Mouse (Mus musculus) liver, embryonic 12.5 days (tissue): ENCODE results near the gene Fscn1. TPM values are rescaled to one million over a fixed set of nuclear protein-coding genes. Genes with fewer than 3 reads are reported as not detected.

Experiments
- ATAC-seq: fragments of 200-750 bp; cut with Nextera tagmentation; 2 replicates; pipeline ENCODE4 v1.8.0; 2017; ENCODE audit warnings: moderate number of reproducible peaks, mild to moderate bottlenecking, moderate library complexity
- H3K27ac ChIP-seq: fragments of 300-500 bp; sonication (generic); 2 replicates; pipeline ENCODE4 v1.5.1; 2016; ENCODE audit warnings: mild to moderate bottlenecking
- H3K27me3 ChIP-seq: fragments of 300-500 bp; sonication (generic); replicated peaks from 2 replicates; pipeline ENCODE4 v1.6.1; 2016; ENCODE audit warnings: mild to moderate bottlenecking, moderate library complexity
- H3K36me3 ChIP-seq: fragments of 300-500 bp; sonication (generic); 2 replicates; pipeline ENCODE4 v1.6.1; 2016; ENCODE audit warnings: mild to moderate bottlenecking, moderate library complexity
- H3K4me1 ChIP-seq: fragments of 300-500 bp; sonication (generic); 2 replicates; pipeline ENCODE4 v1.6.1; 2016
- H3K4me2 ChIP-seq: fragments of 300-500 bp; sonication (generic); 2 replicates; pipeline ENCODE4 v1.6.1; 2016; ENCODE audit warnings: mild to moderate bottlenecking, moderate library complexity
- H3K4me3 ChIP-seq: fragments of 300-500 bp; sonication (generic); 2 replicates; pipeline ENCODE4 v1.5.1; 2016; ENCODE audit warnings: mild to moderate bottlenecking, moderate library complexity
- H3K9ac ChIP-seq: fragments of 300-500 bp; sonication (generic); 2 replicates; pipeline ENCODE4 v1.6.1; 2016; ENCODE audit warnings: mild to moderate bottlenecking, moderate library complexity
- H3K9me3 ChIP-seq: fragments of 300-500 bp; sonication (generic); replicated peaks from 2 replicates; pipeline ENCODE4 v1.6.1; 2016; ENCODE audit warnings: mild to moderate bottlenecking, moderate library complexity
- WGBS: fragments of 180-500 bp; shearing (Covaris S2); methylation state at CpG from one replicate; pipeline ENCODE4 v1.1.7; 2016; ENCODE audit not compliant: insufficient replicate concordance; 5-methylcytosine and 5-hydroxymethylcytosine counted together
- polyA plus RNA-seq: library from polyadenylated mRNA; unstranded; fragments of >200 nt; fragmentation: Nextera tagmentation; extraction: Ambion mirVana; gene quantifications from 2 replicates; pipeline ENCODE4 v1.2.1, GENCODE M21; 2016

The Fscn1 gene
- polyA plus RNA-seq, 1 experiment from 2014 or later = 69.1 TPM

DNA sequence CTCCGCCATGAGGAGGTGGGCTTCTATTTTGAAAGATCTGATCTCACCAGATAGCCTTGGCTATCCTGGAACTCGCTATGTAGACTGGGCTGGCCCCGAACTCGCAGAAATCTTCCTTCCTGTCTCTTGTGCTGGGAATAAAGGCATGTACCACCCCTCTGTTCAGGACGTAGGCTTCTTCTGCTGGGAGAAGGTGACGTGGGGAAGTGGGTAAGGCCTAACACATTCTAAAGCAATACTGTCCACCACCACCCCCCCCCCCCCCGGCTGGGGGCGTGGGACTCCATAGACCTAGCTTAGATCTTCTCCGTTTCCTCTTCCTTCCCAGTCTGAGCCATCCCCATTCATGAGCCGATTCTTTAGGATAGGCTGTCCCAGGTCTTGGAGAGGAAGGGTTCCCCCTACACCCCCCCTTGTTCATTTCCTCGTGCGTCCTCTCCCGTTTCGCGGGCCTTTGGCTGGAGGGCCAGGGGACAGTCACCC, 1.3 kb downstream of the Fscn1 start:
- Histone ChIP-seq H3K36me3 (peaks cover 3% of the 10 kb centered on the region; the same call in 1 of the 2 replicates), H3K9me3 (no peaks in the 10 kb centered on the region), H3K4me1 (peaks cover 48% of the 10 kb centered on the region), H3K27me3 (peaks cover 82% of the 10 kb centered on the region), H3K9ac (peak overlapping the region; percentile 68), H3K4me2 (peak overlapping the region; percentile 68), H3K27ac (peak overlapping the region; percentile 89), H3K4me3 (peak overlapping the region; percentile 60)
- 1% methylated on average over 14 of the region's 15 CpGs for WGBS
- peak; percentile 32 for ATAC-seq

DNA sequence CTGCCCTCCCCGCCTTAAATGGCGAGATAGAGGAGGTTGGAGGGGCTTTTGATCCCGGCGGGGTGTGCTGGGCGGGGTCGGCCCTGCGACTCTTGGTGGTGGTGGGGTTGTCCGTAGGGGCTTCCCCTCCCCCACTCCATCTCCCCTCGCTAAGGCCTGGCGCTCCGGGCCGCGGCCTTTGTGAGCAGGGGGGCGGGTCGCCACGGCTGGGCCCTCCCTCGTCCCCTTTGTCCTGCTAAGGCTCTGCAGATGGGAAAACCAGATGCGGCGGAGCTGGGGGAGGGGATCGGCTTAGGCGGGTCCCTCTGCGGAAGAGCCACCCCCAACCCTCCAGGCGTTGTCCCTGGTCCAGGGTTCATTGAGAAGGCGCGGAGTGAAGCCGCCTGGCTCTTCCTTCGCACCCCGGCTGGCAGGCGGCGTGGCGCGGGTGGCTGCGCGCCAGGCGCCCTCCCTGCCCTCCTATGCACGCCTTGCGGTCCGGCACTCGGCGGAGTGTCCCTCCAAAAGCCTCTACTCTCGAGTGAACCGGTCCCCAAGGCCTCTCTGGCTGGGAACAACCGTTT, 1.8 kb downstream of the Fscn1 start:
- Histone ChIP-seq H3K27me3 (peaks cover 78% of the 10 kb centered on the region), H3K27ac (peak overlapping the region; percentile 89), H3K36me3 (peaks cover 3% of the 10 kb centered on the region; the same call in 1 of the 2 replicates), H3K9ac (peak overlapping the region; percentile 65), H3K4me3 (peak overlapping the region; percentile 60), H3K4me1 (peaks cover 48% of the 10 kb centered on the region), H3K4me2 (peak overlapping the region; percentile 68), H3K9me3 (no peaks in the 10 kb centered on the region)
- peak; percentile 56 for ATAC-seq
- 1% methylated on average over 43 of the region's 43 CpGs for WGBS

GRCm38 (mm10) chr5:142962444-142962961, 2.4 kb downstream of the Fscn1 start:
- Histone ChIP-seq H3K4me3 (peak overlapping the region; percentile 60), H3K27me3 (peaks cover 73% of the 10 kb centered on the region), H3K27ac (peak overlapping the region; percentile 89), H3K36me3 (peaks cover 3% of the 10 kb centered on the region; the same call in 1 of the 2 replicates), H3K4me1 (peaks cover 48% of the 10 kb centered on the region), H3K4me2 (peak overlapping the region; percentile 68), H3K9me3 (no peaks in the 10 kb centered on the region), H3K9ac (peak overlapping the region; percentile 65)
- WGBS = 24% methylated on average over 11 of the region's 11 CpGs
- peak; percentile 14; the same call in 1 of the 2 replicates for ATAC-seq

DNA sequence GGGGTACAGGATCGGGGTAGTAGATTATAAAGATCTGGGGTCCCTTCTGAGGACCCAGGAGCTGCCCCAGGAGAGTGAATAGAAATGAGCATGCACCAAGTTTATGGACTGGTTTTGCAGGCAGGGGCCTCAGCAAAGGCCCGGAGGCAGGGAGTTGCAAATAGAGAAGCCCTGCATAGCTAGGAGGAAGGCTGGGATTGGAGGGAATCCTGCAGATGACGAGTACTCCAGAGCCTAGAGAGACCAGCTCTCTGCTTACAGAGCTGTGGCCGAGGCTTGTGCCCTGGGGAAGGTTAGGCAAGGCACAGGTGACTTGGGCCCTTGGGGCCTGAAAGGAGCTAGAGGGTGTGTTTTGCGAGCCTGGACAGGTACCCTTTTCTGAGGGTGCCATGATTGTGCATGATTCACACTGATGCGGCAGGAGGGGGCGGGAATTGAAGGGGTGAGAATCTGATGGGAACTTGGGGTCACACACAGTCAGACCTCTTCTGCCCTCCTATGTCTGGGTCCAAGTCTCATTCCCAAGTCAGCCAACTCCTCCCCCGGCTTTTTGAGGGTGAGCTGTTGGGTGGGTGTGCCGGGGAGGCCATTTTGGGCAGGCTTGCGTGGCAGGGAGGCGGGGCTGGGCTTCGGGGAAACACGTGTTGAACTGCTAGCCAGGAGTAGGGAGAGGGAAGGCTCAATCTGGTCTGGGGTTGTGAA, 3.0 kb downstream of the Fscn1 start:
- no peaks in the 10 kb centered on the region for H3K9me3 ChIP-seq
- H3K27me3 ChIP-seq = peaks cover 67% of the 10 kb centered on the region
- peaks cover 48% of the 10 kb centered on the region for H3K4me1 ChIP-seq
- H3K36me3 ChIP-seq = peaks cover 6% of the 10 kb centered on the region; the same call in 1 of the 2 replicates
- H3K4me2 ChIP-seq = peak overlapping the region; percentile 68
- ATAC-seq = peak; percentile 9; the same call in 1 of the 2 replicates
- H3K4me3 ChIP-seq = peak overlapping the region; percentile 60
- H3K9ac ChIP-seq = 0 out of 2 replicates have a peak overlapping the region, but pooled peaks have one; percentile 65
- WGBS = 28% methylated on average over 13 of the region's 13 CpGs
- peak overlapping the region; percentile 89 for H3K27ac ChIP-seq

- ATAC-seq = no peak
- 0 out of 2 replicates have a peak overlapping the region, but pooled peaks have one; percentile 4 for H3K27ac ChIP-seq
- WGBS = 45% methylated on average over 17 of the region's 17 CpGs
Observed at GRCm38 (mm10) chr5:142963705-142964494, 3.8 kb downstream of the Fscn1 start.

DNA sequence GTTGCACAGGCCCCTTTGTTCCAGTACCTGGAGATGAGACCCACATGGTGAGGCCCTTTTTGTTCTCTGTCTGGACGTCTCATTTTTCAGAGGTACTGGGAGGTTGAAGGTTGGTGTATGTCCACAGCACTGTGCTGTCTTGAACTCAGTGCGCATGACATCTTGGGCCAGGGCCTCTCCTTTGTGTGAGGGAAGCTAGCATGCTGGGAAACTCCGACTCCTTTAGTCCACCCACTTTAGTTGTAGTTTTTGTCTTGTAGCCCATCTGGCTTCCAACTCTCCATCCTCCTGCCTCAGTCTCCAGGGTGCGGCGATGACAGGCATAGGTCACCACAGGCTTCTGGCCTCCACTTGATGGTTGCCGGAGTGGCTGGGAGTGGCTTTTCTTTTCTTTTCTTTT, 4.5 kb downstream of the Fscn1 start:
- H3K9ac ChIP-seq = no peak overlapping the region
- 0 out of 2 replicates have a peak, but pooled peaks cover 1% of the 10 kb centered on the region for H3K9me3 ChIP-seq
- no peak for ATAC-seq
- no peak overlapping the region for H3K4me2 ChIP-seq
- H3K27ac ChIP-seq = no peak overlapping the region
- 79% methylated on average over 6 of the region's 6 CpGs for WGBS
- H3K36me3 ChIP-seq = peaks cover 16% of the 10 kb centered on the region
- peaks cover 52% of the 10 kb centered on the region for H3K27me3 ChIP-seq
- H3K4me3 ChIP-seq = no peak overlapping the region
- peaks cover 47% of the 10 kb centered on the region for H3K4me1 ChIP-seq

More at GRCm38 (mm10) chr5:142963705-142964494, 3.8 kb downstream of the Fscn1 start:
- Histone ChIP-seq H3K4me3 (0 out of 2 replicates have a peak overlapping the region, but pooled peaks have one; percentile 60), H3K4me2 (peak overlapping the region; percentile 68), H3K9ac (no peak overlapping the region), H3K27me3 (peaks cover 59% of the 10 kb centered on the region), H3K4me1 (peaks cover 48% of the 10 kb centered on the region), H3K9me3 (no peaks in the 10 kb centered on the region), H3K36me3 (peaks cover 12% of the 10 kb centered on the region; the same call in 1 of the 2 replicates)

DNA sequence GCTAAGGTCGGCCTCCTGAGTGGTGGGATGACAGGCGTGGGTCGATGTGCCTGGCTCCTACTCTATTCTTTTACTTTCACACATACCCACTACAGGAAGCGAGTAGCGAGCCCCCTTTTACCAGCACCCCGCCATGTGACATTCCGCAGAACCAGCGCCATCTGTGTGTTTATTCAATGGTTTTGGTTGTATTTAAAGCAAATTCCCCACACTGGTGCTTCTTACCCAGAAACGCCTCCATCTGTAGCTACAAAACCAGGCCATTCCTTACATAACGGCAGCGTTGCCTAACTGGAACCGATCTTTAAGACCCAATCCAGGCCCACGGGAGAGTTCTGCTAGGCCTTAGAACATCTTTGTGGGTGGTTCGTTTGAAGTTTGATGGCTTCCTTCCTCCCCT, 8.3 kb downstream of the Fscn1 start:
- ATAC-seq = no peak
- no peak overlapping the region for H3K4me3 ChIP-seq
- no peak overlapping the region for H3K27ac ChIP-seq
- H3K4me2 ChIP-seq = no peak overlapping the region
- 79% methylated on average over 14 of the region's 14 CpGs for WGBS
- H3K4me1 ChIP-seq = peaks cover 13% of the 10 kb centered on the region
- H3K27me3 ChIP-seq = peaks cover 14% of the 10 kb centered on the region
- H3K9me3 ChIP-seq = 0 out of 2 replicates have a peak, but pooled peaks cover 8% of the 10 kb centered on the region
- no peak overlapping the region for H3K9ac ChIP-seq
- H3K36me3 ChIP-seq = peaks cover 53% of the 10 kb centered on the region

DNA sequence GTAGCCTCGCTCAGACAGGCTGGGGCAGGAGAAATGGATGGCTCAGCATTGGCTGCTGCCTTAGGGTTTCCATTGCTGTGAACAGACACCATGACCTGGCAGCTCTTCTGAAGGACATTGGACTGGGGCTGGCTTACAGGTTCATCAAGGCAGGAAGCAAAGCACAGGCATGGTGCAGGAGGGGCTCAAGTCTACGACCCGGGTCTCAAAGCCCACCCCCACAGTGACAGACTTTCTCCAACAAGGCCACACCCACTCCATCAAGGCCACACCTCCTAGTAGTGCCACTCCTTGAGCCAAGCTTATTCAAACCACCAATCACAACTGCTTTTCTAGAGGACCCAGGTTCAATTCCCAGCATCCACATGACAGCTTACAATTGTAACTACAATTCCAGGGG, 13.8 kb downstream of the Fscn1 start:
- ATAC-seq = no peak
- Histone ChIP-seq H3K27ac (no peak overlapping the region), H3K4me3 (no peak overlapping the region), H3K36me3 (peaks cover 41% of the 10 kb centered on the region), H3K27me3 (peaks cover 28% of the 10 kb centered on the region; the same call in 1 of the 2 replicates), H3K4me1 (peaks cover 9% of the 10 kb centered on the region), H3K9ac (no peak overlapping the region), H3K9me3 (0 out of 2 replicates have a peak, but pooled peaks cover 8% of the 10 kb centered on the region), H3K4me2 (no peak overlapping the region)
- 36% methylated on average over 3 of the region's 3 CpGs for WGBS

DNA sequence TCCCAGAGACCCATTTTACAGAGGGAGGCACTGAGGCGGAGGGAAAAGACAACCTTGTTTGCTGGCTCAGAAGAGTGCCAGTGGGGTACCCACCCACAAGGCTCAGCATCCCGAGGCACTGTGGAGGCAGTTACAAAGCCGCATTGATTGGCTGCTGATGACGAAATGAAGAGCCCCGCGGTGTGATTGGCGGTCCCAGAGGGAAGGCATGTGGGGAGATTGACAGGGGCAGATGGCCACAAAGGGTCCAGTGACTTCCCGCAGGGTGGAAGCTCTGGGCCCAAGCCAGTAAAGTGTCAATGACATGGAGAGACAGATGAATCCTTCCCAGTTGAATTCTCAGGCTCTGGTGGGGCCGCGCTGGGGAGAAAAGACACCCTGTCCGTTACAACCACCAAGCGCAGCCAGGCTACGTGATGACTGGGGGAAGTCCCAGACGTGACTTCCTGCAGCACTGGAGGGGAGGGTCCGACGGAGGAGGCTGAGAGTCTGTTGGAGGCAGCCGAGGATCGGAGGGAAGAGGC, 14.5 kb downstream of the Fscn1 start:
- Histone ChIP-seq H3K27ac (no peak overlapping the region), H3K4me3 (no peak overlapping the region), H3K27me3 (peaks cover 28% of the 10 kb centered on the region; the same call in 1 of the 2 replicates), H3K4me2 (peak overlapping the region; percentile 33; the same call in 1 of the 2 replicates), H3K9me3 (0 out of 2 replicates have a peak, but pooled peaks cover 7% of the 10 kb centered on the region), H3K9ac (no peak overlapping the region), H3K4me1 (peaks cover 9% of the 10 kb centered on the region), H3K36me3 (peaks cover 37% of the 10 kb centered on the region)
- WGBS = 10% methylated on average over 18 of the region's 18 CpGs
- ATAC-seq = peak; percentile 25; the same call in 1 of the 2 replicates

GRCm38 (mm10) chr5:142976516-142976915, 16.4 kb downstream of the Fscn1 start:
- no peak overlapping the region for H3K4me2 ChIP-seq
- H3K9ac ChIP-seq = no peak overlapping the region
- peaks cover 28% of the 10 kb centered on the region; the same call in 1 of the 2 replicates for H3K27me3 ChIP-seq
- H3K9me3 ChIP-seq = no peaks in the 10 kb centered on the region
- WGBS = 54% methylated on average over 5 of the region's 5 CpGs
- no peak overlapping the region for H3K4me3 ChIP-seq
- ATAC-seq = no peak
- peaks cover 9% of the 10 kb centered on the region for H3K4me1 ChIP-seq
- H3K36me3 ChIP-seq = peaks cover 18% of the 10 kb centered on the region
- H3K27ac ChIP-seq = no peak overlapping the region
